Mouse (Mus musculus): Measurements from ENCODE around the gene Fndc4. TPM values are rescaled to one million over a fixed set of nuclear protein-coding genes. Genes with fewer than 3 reads are reported as not detected.

The Fndc4 gene
- 64.3 and 79.4 TPM in 2 replicates for polyA plus RNA-seq (2014; fragmentation: Nextera tagmentation; extraction: Ambion mirVana)

GRCm38 (mm10) chr5:31295606-31296141 is at the start of gene Fndc4:
TSS of gene Fndc4 (minus strand) at chr5:31296080.
- H3K4me2 ChIP-seq (ENCODE audit: low read depth, severe bottlenecking), result peak within 1 kb of the TSS; percentile 75
- under 1% methylated on average over 39 of the region's 46 CpGs for WGBS
- peak; percentile 71 for DNase-seq (ENCODE audit: low spot score)
- peak within 1 kb of the TSS; percentile 88 for H3K9ac ChIP-seq (ENCODE audit: low read length)
- ATAC-seq (ENCODE audit: insufficient number of reproducible peaks, low FRiP score, low TSS enrichment, low read depth), result peak; percentile 44; the same call in 1 of the 2 replicates
- no peaks in the 10 kb centered on the region for H3K27me3 ChIP-seq (ENCODE audit: control insufficient read depth, insufficient read depth, low read length)
- peaks cover 7% of the 10 kb centered on the region for H3K4me1 ChIP-seq (ENCODE audit: control insufficient read depth, insufficient read depth, low read length)
- peak within 1 kb of the TSS; percentile 63; the same call in 1 of the 2 replicates for H3K27ac ChIP-seq (replicated peaks; ENCODE audit: low read depth, low read length)
- H3K4me3 ChIP-seq (ENCODE audit: low read depth, low read length), result peak within 1 kb of the TSS; percentile 73
- no peaks in the 10 kb centered on the region for H3K9me3 ChIP-seq (ENCODE audit: control insufficient read depth, low read length)
- H3K36me3 ChIP-seq (ENCODE audit: control insufficient read depth, insufficient read depth, low read length), result peaks cover 6% of the 10 kb centered on the region; the same call in 1 of the 2 replicates

GRCm38 (mm10) chr5:31328255-31328654 is 32.4 kb upstream of the Fndc4 start:
- WGBS, result 32% methylated on average over 7 of the region's 7 CpGs
- no peak overlapping the region for H3K4me2 ChIP-seq (ENCODE audit: low read depth, severe bottlenecking)
- no peaks in the 10 kb centered on the region for H3K27me3 ChIP-seq (ENCODE audit: control insufficient read depth, insufficient read depth, low read length)
- no peak overlapping the region for H3K9ac ChIP-seq (ENCODE audit: low read length)
- DNase-seq (ENCODE audit: low spot score) (peak; percentile 61), ATAC-seq (ENCODE audit: insufficient number of reproducible peaks, low FRiP score, low TSS enrichment, low read depth) (no peak)
- no peaks in the 10 kb centered on the region for H3K36me3 ChIP-seq (ENCODE audit: control insufficient read depth, insufficient read depth, low read length)
- H3K4me1 ChIP-seq (ENCODE audit: control insufficient read depth, insufficient read depth, low read length), result no peaks in the 10 kb centered on the region
- H3K27ac ChIP-seq (replicated peaks; ENCODE audit: low read depth, low read length), result no peak overlapping the region
- H3K9me3 ChIP-seq (ENCODE audit: control insufficient read depth, low read length), result no peaks in the 10 kb centered on the region
- no peak overlapping the region for H3K4me3 ChIP-seq (ENCODE audit: low read depth, low read length)

DNA sequence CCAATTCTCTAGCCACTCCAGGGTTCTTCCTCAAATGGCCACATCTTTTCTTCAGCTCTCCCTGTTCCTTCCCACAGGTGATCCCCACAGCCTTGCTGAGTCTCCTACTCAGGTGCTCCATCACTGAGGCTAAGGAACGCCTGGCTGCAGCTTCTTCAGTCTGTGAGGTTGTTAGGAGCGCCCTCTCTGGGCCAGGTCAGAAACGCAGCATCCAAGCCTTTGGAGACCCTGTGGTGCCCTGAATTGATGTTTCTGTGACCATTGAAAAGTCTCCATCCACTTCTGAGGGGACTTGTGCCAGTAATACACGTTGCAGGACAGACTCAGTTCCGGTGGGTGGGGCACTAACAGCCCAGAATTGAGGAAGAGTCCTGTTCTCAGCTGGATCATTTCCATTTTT is 31.0 kb upstream of the Fndc4 start:
- 17% methylated on average over 5 of the region's 5 CpGs for WGBS
- no peak overlapping the region for H3K9ac ChIP-seq (ENCODE audit: low read length)
- H3K4me1 ChIP-seq (ENCODE audit: control insufficient read depth, insufficient read depth, low read length), result no peaks in the 10 kb centered on the region
- H3K4me2 ChIP-seq (ENCODE audit: low read depth, severe bottlenecking), result no peak overlapping the region
- no peaks in the 10 kb centered on the region for H3K27me3 ChIP-seq (ENCODE audit: control insufficient read depth, insufficient read depth, low read length)
- no peaks in the 10 kb centered on the region for H3K36me3 ChIP-seq (ENCODE audit: control insufficient read depth, insufficient read depth, low read length)
- DNase-seq (ENCODE audit: low spot score) (peak; percentile 24), ATAC-seq (ENCODE audit: insufficient number of reproducible peaks, low FRiP score, low TSS enrichment, low read depth) (no peak)
- no peak overlapping the region for H3K4me3 ChIP-seq (ENCODE audit: low read depth, low read length)
- no peak overlapping the region for H3K27ac ChIP-seq (replicated peaks; ENCODE audit: low read depth, low read length)
- no peaks in the 10 kb centered on the region for H3K9me3 ChIP-seq (ENCODE audit: control insufficient read depth, low read length)

DNA sequence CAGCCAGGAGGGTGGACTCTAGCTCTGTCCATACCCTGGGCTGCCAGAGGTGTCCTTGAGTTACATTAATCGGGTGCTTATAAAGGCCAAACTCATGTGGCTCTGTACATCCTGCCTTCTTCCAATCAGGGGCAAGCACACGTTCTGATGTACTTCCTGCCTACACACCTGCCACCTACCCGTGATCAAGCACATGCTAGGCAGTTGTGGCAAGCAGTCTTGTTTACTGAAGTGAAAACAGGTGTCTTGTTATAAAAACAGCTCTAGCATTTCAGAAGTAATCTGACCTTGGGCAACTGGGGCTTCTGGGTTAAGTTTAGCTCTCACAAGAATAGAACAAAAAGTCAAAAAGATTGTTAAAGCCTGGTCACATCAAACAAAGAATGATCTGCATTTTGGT is 28.2 kb upstream of the Fndc4 start:
- Histone ChIP-seq H3K4me1 (ENCODE audit: control insufficient read depth, insufficient read depth, low read length) (no peaks in the 10 kb centered on the region), H3K36me3 (ENCODE audit: control insufficient read depth, insufficient read depth, low read length) (no peaks in the 10 kb centered on the region), H3K4me2 (ENCODE audit: low read depth, severe bottlenecking) (no peak overlapping the region), H3K27me3 (ENCODE audit: control insufficient read depth, insufficient read depth, low read length) (no peaks in the 10 kb centered on the region), H3K9me3 (ENCODE audit: control insufficient read depth, low read length) (no peaks in the 10 kb centered on the region), H3K27ac (replicated peaks; ENCODE audit: low read depth, low read length) (no peak overlapping the region), H3K9ac (ENCODE audit: low read length) (no peak overlapping the region), H3K4me3 (ENCODE audit: low read depth, low read length) (no peak overlapping the region)
- DNase-seq (ENCODE audit: low spot score) (no peak), ATAC-seq (ENCODE audit: insufficient number of reproducible peaks, low FRiP score, low TSS enrichment, low read depth) (no peak)
- WGBS, result 62% methylated on average over 3 of the region's 3 CpGs

GRCm38 (mm10) chr5:31322776-31323175 is 26.9 kb upstream of the Fndc4 start:
- Histone ChIP-seq H3K9me3 (ENCODE audit: control insufficient read depth, low read length) (no peaks in the 10 kb centered on the region), H3K27me3 (ENCODE audit: control insufficient read depth, insufficient read depth, low read length) (no peaks in the 10 kb centered on the region), H3K27ac (replicated peaks; ENCODE audit: low read depth, low read length) (no peak overlapping the region), H3K4me1 (ENCODE audit: control insufficient read depth, insufficient read depth, low read length) (no peaks in the 10 kb centered on the region), H3K36me3 (ENCODE audit: control insufficient read depth, insufficient read depth, low read length) (no peaks in the 10 kb centered on the region), H3K9ac (ENCODE audit: low read length) (no peak overlapping the region), H3K4me3 (ENCODE audit: low read depth, low read length) (no peak overlapping the region), H3K4me2 (ENCODE audit: low read depth, severe bottlenecking) (no peak overlapping the region)
- DNase-seq (ENCODE audit: low spot score) (no peak), ATAC-seq (ENCODE audit: insufficient number of reproducible peaks, low FRiP score, low TSS enrichment, low read depth) (no peak)
- WGBS, result 89% methylated on average over 3 of the region's 3 CpGs

- Histone ChIP-seq H3K9me3 (ENCODE audit: control insufficient read depth, low read length) (no peaks in the 10 kb centered on the region), H3K4me3 (ENCODE audit: low read depth, low read length) (no peak overlapping the region), H3K27me3 (ENCODE audit: control insufficient read depth, insufficient read depth, low read length) (no peaks in the 10 kb centered on the region), H3K4me2 (ENCODE audit: low read depth, severe bottlenecking) (no peak overlapping the region), H3K9ac (ENCODE audit: low read length) (no peak overlapping the region), H3K4me1 (ENCODE audit: control insufficient read depth, insufficient read depth, low read length) (no peaks in the 10 kb centered on the region), H3K36me3 (ENCODE audit: control insufficient read depth, insufficient read depth, low read length) (no peaks in the 10 kb centered on the region), H3K27ac (replicated peaks; ENCODE audit: low read depth, low read length) (no peak overlapping the region)
- no peak for DNase-seq (ENCODE audit: low spot score)
- no peak for ATAC-seq (ENCODE audit: insufficient number of reproducible peaks, low FRiP score, low TSS enrichment, low read depth)
- 87% methylated on average over 8 of the region's 8 CpGs for WGBS
Measured at GRCm38 (mm10) chr5:31312806-31313205, 16.9 kb upstream of the Fndc4 start.

DNA sequence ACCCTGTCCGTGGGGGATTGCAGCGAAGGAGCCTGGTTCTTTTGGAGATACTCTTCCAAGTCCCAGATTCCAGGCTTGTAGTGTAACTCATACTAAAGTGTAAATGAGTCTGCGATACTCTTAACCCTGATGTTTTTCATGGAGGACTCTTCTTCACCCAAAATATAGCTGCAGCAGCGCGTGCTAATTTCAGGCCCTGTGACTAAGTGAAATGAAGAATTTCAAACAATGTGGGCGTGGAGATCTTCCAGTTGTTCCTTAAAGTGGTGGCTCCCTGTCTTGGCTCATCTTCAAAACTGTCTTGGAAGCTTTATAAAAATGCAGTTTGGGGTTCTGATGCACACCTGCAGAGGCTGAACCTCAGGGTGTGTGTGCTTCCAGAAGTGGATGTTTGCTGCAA is 7.2 kb upstream of the Fndc4 start:
- Histone ChIP-seq H3K9ac (ENCODE audit: low read length) (no peak overlapping the region), H3K36me3 (ENCODE audit: control insufficient read depth, insufficient read depth, low read length) (no peaks in the 10 kb centered on the region), H3K4me3 (ENCODE audit: low read depth, low read length) (no peak overlapping the region), H3K9me3 (ENCODE audit: control insufficient read depth, low read length) (no peaks in the 10 kb centered on the region; the same call in 1 of the 2 replicates), H3K27me3 (ENCODE audit: control insufficient read depth, insufficient read depth, low read length) (no peaks in the 10 kb centered on the region), H3K27ac (replicated peaks; ENCODE audit: low read depth, low read length) (no peak overlapping the region), H3K4me1 (ENCODE audit: control insufficient read depth, insufficient read depth, low read length) (no peaks in the 10 kb centered on the region), H3K4me2 (ENCODE audit: low read depth, severe bottlenecking) (no peak overlapping the region)
- 91% methylated on average over 6 of the region's 6 CpGs for WGBS
- no peak for ATAC-seq (ENCODE audit: insufficient number of reproducible peaks, low FRiP score, low TSS enrichment, low read depth)
- DNase-seq (ENCODE audit: low spot score), result no peak

GRCm38 (mm10) chr5:31301866-31302265 is 6.0 kb upstream of the Fndc4 start:
- Histone ChIP-seq H3K27ac (replicated peaks; ENCODE audit: low read depth, low read length) (no peak overlapping the region), H3K9ac (ENCODE audit: low read length) (no peak overlapping the region), H3K4me1 (ENCODE audit: control insufficient read depth, insufficient read depth, low read length) (no peaks in the 10 kb centered on the region), H3K9me3 (ENCODE audit: control insufficient read depth, low read length) (no peaks in the 10 kb centered on the region; the same call in 1 of the 2 replicates), H3K4me3 (ENCODE audit: low read depth, low read length) (no peak overlapping the region), H3K27me3 (ENCODE audit: control insufficient read depth, insufficient read depth, low read length) (no peaks in the 10 kb centered on the region), H3K4me2 (ENCODE audit: low read depth, severe bottlenecking) (no peak overlapping the region), H3K36me3 (ENCODE audit: control insufficient read depth, insufficient read depth, low read length) (no peaks in the 10 kb centered on the region)
- 62% methylated on average over 8 of the region's 8 CpGs for WGBS
- ATAC-seq (ENCODE audit: insufficient number of reproducible peaks, low FRiP score, low TSS enrichment, low read depth) (no peak), DNase-seq (ENCODE audit: low spot score) (no peak)

DNA sequence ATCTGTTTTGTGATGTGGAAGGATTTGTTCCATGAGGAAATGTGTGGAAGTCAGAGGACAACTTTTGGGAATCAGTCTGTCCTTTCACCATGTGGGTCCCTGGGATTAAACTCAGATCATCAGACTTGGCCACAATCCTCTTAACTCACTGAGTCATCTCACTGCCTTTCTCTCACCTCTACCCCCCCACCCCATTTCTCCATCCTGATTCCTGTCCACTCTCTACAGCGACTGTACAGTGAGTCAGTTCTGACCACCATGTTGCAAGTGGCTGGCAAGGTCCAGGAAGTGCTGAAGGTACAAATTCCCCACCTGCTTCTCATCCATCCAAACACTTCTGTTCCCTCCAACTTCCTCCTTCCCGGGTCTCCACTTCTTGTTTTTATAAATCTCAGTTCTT is 2.6 kb upstream of the Fndc4 start:
- no peaks in the 10 kb centered on the region for H3K9me3 ChIP-seq (ENCODE audit: control insufficient read depth, low read length)
- H3K27me3 ChIP-seq (ENCODE audit: control insufficient read depth, insufficient read depth, low read length), result no peaks in the 10 kb centered on the region
- DNase-seq (ENCODE audit: low spot score), result no peak
- ATAC-seq (ENCODE audit: insufficient number of reproducible peaks, low FRiP score, low TSS enrichment, low read depth), result no peak
- H3K4me1 ChIP-seq (ENCODE audit: control insufficient read depth, insufficient read depth, low read length), result peaks cover 7% of the 10 kb centered on the region
- WGBS, result 62% methylated on average over 2 of the region's 2 CpGs
- no peak overlapping the region for H3K4me2 ChIP-seq (ENCODE audit: low read depth, severe bottlenecking)
- H3K4me3 ChIP-seq (ENCODE audit: low read depth, low read length), result no peak overlapping the region
- no peak overlapping the region for H3K9ac ChIP-seq (ENCODE audit: low read length)
- peaks cover 4% of the 10 kb centered on the region; the same call in 1 of the 2 replicates for H3K36me3 ChIP-seq (ENCODE audit: control insufficient read depth, insufficient read depth, low read length)
- no peak overlapping the region for H3K27ac ChIP-seq (replicated peaks; ENCODE audit: low read depth, low read length)

Data from limb, embryonic 11.5 days (tissue).